Mouse (Mus musculus): ENCODE measurements around the gene Cldn14. TPM values are rescaled to one million over a fixed set of nuclear protein-coding genes. Genes with fewer than 3 reads are reported as not detected.

Gene Cldn14
- polyA plus RNA-seq, 1 experiment from 2014 or later, result not detected

GRCm38 (mm10) chr16:93890948-93891604, 117.6 kb downstream of the Cldn14 start:
- H3K27ac ChIP-seq, result no peak overlapping the region
- no peak overlapping the region for H3K9ac ChIP-seq
- no peaks in the 10 kb centered on the region for H3K27me3 ChIP-seq (ENCODE audit: control insufficient read depth, insufficient read depth, low read length)
- H3K9me3 ChIP-seq (ENCODE audit: control insufficient read depth, low read length), result no peaks in the 10 kb centered on the region
- H3K36me3 ChIP-seq (replicated peaks; ENCODE audit: control insufficient read depth, insufficient read depth), result 0 out of 2 replicates have a peak, but pooled peaks cover 12% of the 10 kb centered on the region
- H3K4me3 ChIP-seq (replicated peaks; ENCODE audit: low read length), result no peak overlapping the region
- 89% methylated on average over 12 of the region's 12 CpGs for WGBS
- H3K4me2 ChIP-seq (replicated peaks), result no peak overlapping the region
- H3K4me1 ChIP-seq (replicated peaks; ENCODE audit: control insufficient read depth, insufficient read depth, low read length), result no peaks in the 10 kb centered on the region
- ATAC-seq (ENCODE audit: low FRiP score) (no peak), DNase-seq (ENCODE audit: low spot score) (no peak)

DNA sequence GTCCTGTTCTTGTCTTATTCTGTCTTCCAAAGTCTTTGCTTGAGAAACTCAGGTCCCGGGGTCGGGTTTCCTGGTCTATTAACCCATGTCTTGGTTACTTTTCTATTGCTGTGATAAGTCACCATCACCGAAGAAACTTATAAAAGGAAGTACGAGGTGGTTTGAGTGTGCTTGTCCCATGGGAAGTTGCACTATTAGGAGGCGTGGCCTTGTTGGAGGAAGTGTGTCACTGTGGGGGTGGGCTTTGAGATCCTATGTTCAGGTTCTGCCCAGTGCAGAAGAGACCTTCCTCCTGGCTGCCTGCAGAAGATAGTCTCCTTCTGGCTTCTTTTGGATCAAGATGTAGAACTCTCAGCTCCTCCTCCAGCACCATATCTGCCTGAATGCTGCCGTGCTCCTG, 120.2 kb downstream of the Cldn14 start:
- Histone ChIP-seq H3K4me2 (replicated peaks) (no peak overlapping the region), H3K36me3 (replicated peaks; ENCODE audit: control insufficient read depth, insufficient read depth) (0 out of 2 replicates have a peak, but pooled peaks cover 12% of the 10 kb centered on the region), H3K27me3 (ENCODE audit: control insufficient read depth, insufficient read depth, low read length) (no peaks in the 10 kb centered on the region), H3K9me3 (ENCODE audit: control insufficient read depth, low read length) (no peaks in the 10 kb centered on the region), H3K4me3 (replicated peaks; ENCODE audit: low read length) (no peak overlapping the region), H3K4me1 (replicated peaks; ENCODE audit: control insufficient read depth, insufficient read depth, low read length) (peaks cover 2% of the 10 kb centered on the region; the same call in 1 of the 2 replicates), H3K9ac (no peak overlapping the region), H3K27ac (no peak overlapping the region)
- DNase-seq (ENCODE audit: low spot score), result no peak
- no peak for ATAC-seq (ENCODE audit: low FRiP score)
- 92% methylated on average over 6 of the region's 6 CpGs for WGBS

DNA sequence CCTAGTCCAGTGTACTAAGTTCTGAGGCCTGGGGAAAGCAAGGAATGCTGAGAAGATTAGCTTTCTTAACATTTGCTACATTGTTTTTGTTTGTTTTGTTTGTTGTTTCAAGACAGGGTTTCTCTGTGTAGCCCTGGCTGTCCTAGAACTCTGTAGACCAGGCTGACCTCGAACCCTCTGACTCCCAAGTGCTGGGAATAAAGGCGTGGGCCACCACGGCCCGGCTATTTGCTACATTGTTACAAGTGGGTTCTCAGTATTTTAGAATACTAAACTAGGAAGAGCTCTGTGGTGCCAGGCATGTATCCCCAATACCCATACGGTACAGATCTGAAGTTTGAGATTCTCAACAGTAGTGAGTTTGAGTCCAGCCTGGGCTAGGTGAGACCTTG, 123.9 kb downstream of the Cldn14 start:
- Histone ChIP-seq H3K27me3 (ENCODE audit: control insufficient read depth, insufficient read depth, low read length) (no peaks in the 10 kb centered on the region), H3K4me3 (replicated peaks; ENCODE audit: low read length) (peak overlapping the region; percentile 83), H3K9me3 (ENCODE audit: control insufficient read depth, low read length) (no peaks in the 10 kb centered on the region), H3K4me2 (replicated peaks) (peak overlapping the region; percentile 98), H3K4me1 (replicated peaks; ENCODE audit: control insufficient read depth, insufficient read depth, low read length) (peaks cover 2% of the 10 kb centered on the region; the same call in 1 of the 2 replicates), H3K9ac (peak overlapping the region; percentile 73), H3K27ac (no peak overlapping the region), H3K36me3 (replicated peaks; ENCODE audit: control insufficient read depth, insufficient read depth) (0 out of 2 replicates have a peak, but pooled peaks cover 6% of the 10 kb centered on the region)
- DNase-seq (ENCODE audit: low spot score) (no peak), ATAC-seq (ENCODE audit: low FRiP score) (no peak)
- 55% methylated on average over 5 of the region's 5 CpGs for WGBS

DNA sequence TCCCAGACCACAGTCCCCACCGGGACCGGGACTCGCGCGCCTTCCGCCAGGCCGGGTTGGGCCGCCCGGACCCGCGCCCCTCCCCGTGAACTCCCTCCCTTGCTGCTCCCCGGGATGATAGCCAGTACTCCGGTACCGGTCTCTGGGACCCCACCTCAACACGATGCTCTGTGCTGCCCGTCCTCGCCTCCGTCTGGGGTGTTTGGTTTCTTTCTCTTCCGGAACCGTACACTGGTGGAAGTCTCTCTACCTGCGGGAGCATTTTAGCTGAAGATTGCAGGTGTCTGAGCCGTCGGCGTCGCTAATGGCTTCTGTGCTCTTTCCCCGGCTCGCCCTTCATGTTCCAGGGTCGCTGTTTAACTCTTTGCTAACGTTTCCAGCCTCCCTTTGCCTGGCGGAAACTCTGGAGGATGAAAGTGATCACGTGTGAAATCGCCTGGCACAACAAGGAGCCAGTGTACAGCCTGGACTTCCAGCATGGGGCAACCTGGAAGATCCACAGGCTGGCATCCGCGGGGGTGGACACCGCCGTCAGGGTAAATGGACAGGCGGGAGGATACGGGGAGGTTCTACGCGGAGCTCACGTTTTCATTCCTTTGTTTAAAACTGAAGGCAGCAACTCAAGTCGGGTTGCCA, 124.4 kb downstream of the Cldn14 start:
- Histone ChIP-seq H3K9me3 (ENCODE audit: control insufficient read depth, low read length) (no peaks in the 10 kb centered on the region), H3K4me2 (replicated peaks) (peak overlapping the region; percentile 98), H3K27me3 (ENCODE audit: control insufficient read depth, insufficient read depth, low read length) (no peaks in the 10 kb centered on the region), H3K4me3 (replicated peaks; ENCODE audit: low read length) (peak overlapping the region; percentile 83), H3K27ac (no peak overlapping the region), H3K4me1 (replicated peaks; ENCODE audit: control insufficient read depth, insufficient read depth, low read length) (peaks cover 2% of the 10 kb centered on the region; the same call in 1 of the 2 replicates), H3K9ac (peak overlapping the region; percentile 73), H3K36me3 (replicated peaks; ENCODE audit: control insufficient read depth, insufficient read depth) (0 out of 2 replicates have a peak, but pooled peaks cover 6% of the 10 kb centered on the region)
- peak; percentile 28 for DNase-seq (ENCODE audit: low spot score)
- peak; percentile 68 for ATAC-seq (ENCODE audit: low FRiP score)
- WGBS, result under 1% methylated on average over 43 of the region's 43 CpGs

GRCm38 (mm10) chr16:93883423-93884085, 125.1 kb downstream of the Cldn14 start, which contains the start of gene Chaf1b:
Gene Chaf1b (plus strand): TSS chr16:93883901.
- ATAC-seq (ENCODE audit: low FRiP score) (peak; percentile 94), DNase-seq (ENCODE audit: low spot score) (peak; percentile 96)
- Histone ChIP-seq H3K4me3 (replicated peaks; ENCODE audit: low read length) (peak within 1 kb of the TSS; percentile 83), H3K36me3 (replicated peaks; ENCODE audit: control insufficient read depth, insufficient read depth) (0 out of 2 replicates have a peak, but pooled peaks cover 6% of the 10 kb centered on the region), H3K27me3 (ENCODE audit: control insufficient read depth, insufficient read depth, low read length) (no peaks in the 10 kb centered on the region), H3K9ac (peak within 1 kb of the TSS; percentile 73), H3K9me3 (ENCODE audit: control insufficient read depth, low read length) (no peaks in the 10 kb centered on the region), H3K4me2 (replicated peaks) (peak within 1 kb of the TSS; percentile 98), H3K4me1 (replicated peaks; ENCODE audit: control insufficient read depth, insufficient read depth, low read length) (peaks cover 2% of the 10 kb centered on the region; the same call in 1 of the 2 replicates), H3K27ac (0 out of 2 replicates have a peak within 1 kb of the TSS, but pooled peaks have one; percentile 5)
- under 1% methylated on average over 54 of the region's 54 CpGs for WGBS

DNA sequence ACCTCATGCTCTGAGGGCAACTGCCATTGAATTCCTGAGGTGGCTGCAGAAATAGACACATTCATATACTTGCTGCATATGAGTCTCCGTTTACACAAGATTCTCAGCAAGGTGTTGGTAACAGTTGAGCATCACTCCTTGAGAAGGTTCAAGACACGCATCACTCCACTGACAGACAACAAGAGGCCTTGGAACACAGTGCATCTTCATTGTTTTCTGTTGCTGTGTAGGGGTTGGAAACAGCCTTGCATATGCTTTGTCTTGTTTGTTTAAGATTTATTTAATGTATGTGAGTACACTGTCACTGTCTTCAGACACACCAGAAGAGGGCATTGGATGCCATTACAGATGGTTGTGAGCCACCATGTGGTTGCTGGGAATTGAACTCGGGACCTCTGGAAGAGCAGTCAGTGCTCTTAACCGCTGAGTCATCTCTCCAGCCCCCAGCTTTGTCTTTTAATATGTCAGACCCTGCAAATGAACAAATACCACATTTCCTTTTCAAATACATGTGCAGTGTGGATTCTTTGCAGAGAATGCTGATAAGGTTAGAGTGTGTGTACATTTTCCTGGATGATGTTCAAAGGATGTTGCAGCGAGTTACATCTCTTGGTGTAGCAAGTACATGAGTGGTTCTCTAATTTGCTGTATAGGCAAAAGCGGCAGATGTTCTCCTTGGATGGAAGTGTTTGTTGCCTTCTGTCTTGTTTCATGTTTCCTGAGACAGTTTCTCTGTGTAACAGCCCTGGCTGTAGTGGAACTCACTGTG, 130.8 kb downstream of the Cldn14 start:
- Histone ChIP-seq H3K9me3 (ENCODE audit: control insufficient read depth, low read length) (no peaks in the 10 kb centered on the region), H3K4me1 (replicated peaks; ENCODE audit: control insufficient read depth, insufficient read depth, low read length) (no peaks in the 10 kb centered on the region), H3K9ac (no peak overlapping the region), H3K4me2 (replicated peaks) (no peak overlapping the region), H3K36me3 (replicated peaks; ENCODE audit: control insufficient read depth, insufficient read depth) (peaks cover 45% of the 10 kb centered on the region), H3K27me3 (ENCODE audit: control insufficient read depth, insufficient read depth, low read length) (no peaks in the 10 kb centered on the region), H3K4me3 (replicated peaks; ENCODE audit: low read length) (no peak overlapping the region), H3K27ac (no peak overlapping the region)
- no peak for ATAC-seq (ENCODE audit: low FRiP score)
- WGBS, result 94% methylated on average over 6 of the region's 6 CpGs
- DNase-seq (ENCODE audit: low spot score), result no peak

GRCm38 (mm10) chr16:93874841-93875240, 133.8 kb downstream of the Cldn14 start:
- no peak overlapping the region for H3K4me3 ChIP-seq (replicated peaks; ENCODE audit: low read length)
- peaks cover 75% of the 10 kb centered on the region for H3K36me3 ChIP-seq (replicated peaks; ENCODE audit: control insufficient read depth, insufficient read depth)
- H3K4me2 ChIP-seq (replicated peaks), result no peak overlapping the region
- no peak overlapping the region for H3K27ac ChIP-seq
- 94% methylated on average over 13 of the region's 13 CpGs for WGBS
- H3K4me1 ChIP-seq (replicated peaks; ENCODE audit: control insufficient read depth, insufficient read depth, low read length), result no peaks in the 10 kb centered on the region
- no peaks in the 10 kb centered on the region for H3K27me3 ChIP-seq (ENCODE audit: control insufficient read depth, insufficient read depth, low read length)
- no peak overlapping the region for H3K9ac ChIP-seq
- H3K9me3 ChIP-seq (ENCODE audit: control insufficient read depth, low read length), result no peaks in the 10 kb centered on the region
- DNase-seq (ENCODE audit: low spot score) (no peak), ATAC-seq (ENCODE audit: low FRiP score) (no peak)

Measured in hindbrain, embryonic 14.5 days (tissue).